Mouse (Mus musculus): Measurements from ENCODE around the gene Dlg2. TPM values are rescaled to one million over a fixed set of nuclear protein-coding genes. Genes with fewer than 3 reads are reported as not detected.

Dlg2 gene
- 4.1 and 5.8 TPM in 2 replicates for polyA plus RNA-seq (2012; ENCODE audit: insufficient read depth, low replicate concordance)

DNA sequence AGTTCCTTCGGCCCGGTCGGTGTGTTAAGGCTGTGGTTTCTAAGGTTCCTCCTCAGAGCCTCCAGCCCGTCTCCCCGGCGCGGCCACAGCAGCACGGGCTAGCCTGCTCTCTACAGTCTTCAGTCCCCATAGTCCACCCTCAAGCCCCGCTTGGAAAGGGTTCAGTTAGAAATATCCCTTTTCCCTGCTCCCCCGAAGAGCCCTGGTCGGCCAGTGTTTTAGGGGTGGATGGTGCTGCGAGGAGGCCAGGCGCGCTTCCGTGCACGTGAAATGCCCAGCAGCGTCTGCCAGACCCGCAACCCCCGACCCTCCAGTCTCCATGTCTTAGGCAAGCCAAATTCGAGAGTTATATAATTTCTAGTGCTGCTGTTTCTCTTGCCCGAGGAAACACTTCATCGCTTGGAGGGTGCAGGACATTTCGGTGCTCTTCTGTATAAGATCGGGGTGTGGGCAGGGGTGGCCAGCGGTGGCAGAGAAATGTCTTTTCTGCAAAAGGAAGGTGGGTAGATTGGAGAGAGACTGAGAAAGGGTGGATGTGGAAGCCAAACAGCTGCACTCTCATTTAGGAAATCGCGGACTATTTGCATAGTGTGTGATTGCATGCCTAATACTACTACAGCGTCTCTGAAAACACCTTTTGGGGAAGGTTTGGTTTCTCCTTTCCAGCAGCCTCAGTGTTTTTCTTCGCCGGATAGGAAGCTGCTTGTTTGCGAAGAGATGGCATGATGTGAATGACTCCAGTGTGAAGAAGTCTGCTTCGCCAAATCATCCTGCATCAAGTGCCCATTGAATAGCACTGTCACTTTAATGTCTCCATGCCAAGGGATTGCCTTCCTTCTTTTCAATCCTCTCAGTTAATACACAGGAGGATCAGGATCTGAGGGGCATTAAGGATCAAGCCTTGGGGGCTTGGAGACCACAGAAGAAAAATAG is at the start of gene Dlg2:
Gene Dlg2, plus strand, starts transcription at position 360 of the 933 bp plus-strand sequence.
- Histone ChIP-seq H3K9me3 (no peaks in the 10 kb centered on the region), H3K4me1 (peaks cover 28% of the 10 kb centered on the region), H3K36me3 (replicated peaks; ENCODE audit: low read length) (peaks cover 12% of the 10 kb centered on the region), H3K27me3 (replicated peaks) (no peaks in the 10 kb centered on the region), H3K4me3 (replicated peaks) (peak within 1 kb of the TSS; percentile 97)
- no peak for TF ChIP-seq FLI1 (IDR thresholded peaks at IDR 0.05; ENCODE audit: low read length)
- TF ChIP-seq GATA1 (IDR thresholded peaks at IDR 0.05; ENCODE audit: borderline replicate concordance, low read length), result no peak

DNA sequence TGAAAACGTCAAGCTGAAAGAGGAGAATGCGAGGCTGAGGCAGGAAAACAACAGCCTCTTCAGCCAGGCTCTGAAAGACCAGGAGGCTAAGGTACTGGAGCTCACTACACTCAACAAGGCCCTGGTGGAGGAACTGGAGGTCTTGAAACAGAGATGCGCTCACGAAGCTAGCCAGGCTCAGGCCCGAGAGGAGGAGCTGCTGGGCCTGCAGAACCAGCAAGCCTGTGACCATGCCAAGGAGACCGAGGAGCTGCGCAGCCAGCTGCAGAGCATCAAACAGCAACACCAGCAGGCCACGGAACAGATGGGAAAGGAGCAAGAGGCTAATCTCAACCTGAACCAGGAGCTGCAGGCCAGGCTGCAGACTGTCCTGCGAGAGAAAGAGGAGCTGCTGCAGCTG is 49.5 kb upstream of the Dlg2 start:
- H3K27me3 ChIP-seq (replicated peaks), result peaks cover 13% of the 10 kb centered on the region
- peak overlapping the region; percentile 85 for H3K4me3 ChIP-seq (replicated peaks)
- no peak for TF ChIP-seq FLI1 (IDR thresholded peaks at IDR 0.05; ENCODE audit: low read length)
- TF ChIP-seq GATA1 (IDR thresholded peaks at IDR 0.05; ENCODE audit: borderline replicate concordance, low read length), result no peak
- peaks cover 9% of the 10 kb centered on the region for H3K9me3 ChIP-seq
- peaks cover 13% of the 10 kb centered on the region for H3K4me1 ChIP-seq
- no peaks in the 10 kb centered on the region for H3K36me3 ChIP-seq (replicated peaks; ENCODE audit: low read length)

DNA sequence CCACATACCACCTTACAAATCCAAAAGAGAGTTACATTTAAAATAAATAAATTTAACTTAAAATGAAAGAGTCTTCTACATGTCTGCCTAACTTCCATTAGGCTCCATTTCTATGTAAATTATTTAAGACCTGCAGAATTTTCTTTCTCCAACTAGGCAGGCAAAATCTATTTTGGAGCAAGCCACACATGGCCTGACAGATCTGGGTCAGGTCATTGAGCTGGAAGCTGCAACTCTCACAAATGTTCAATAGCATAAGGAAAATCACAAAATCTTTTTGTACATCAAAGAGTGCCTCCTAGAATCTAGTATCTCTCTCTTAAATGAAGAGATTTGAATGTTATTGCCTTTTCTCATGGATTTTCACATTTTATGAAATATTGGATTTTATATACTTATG is 44.3 kb upstream of the Dlg2 start:
- Histone ChIP-seq H3K9me3 (peaks cover 1% of the 10 kb centered on the region; the same call in 1 of the 2 replicates), H3K36me3 (replicated peaks; ENCODE audit: low read length) (no peaks in the 10 kb centered on the region), H3K4me1 (peaks cover 1% of the 10 kb centered on the region), H3K4me3 (replicated peaks) (no peak overlapping the region), H3K27me3 (replicated peaks) (peaks cover 6% of the 10 kb centered on the region)
- no peak for TF ChIP-seq FLI1 (IDR thresholded peaks at IDR 0.05; ENCODE audit: low read length)
- no peak for TF ChIP-seq GATA1 (IDR thresholded peaks at IDR 0.05; ENCODE audit: borderline replicate concordance, low read length)

DNA sequence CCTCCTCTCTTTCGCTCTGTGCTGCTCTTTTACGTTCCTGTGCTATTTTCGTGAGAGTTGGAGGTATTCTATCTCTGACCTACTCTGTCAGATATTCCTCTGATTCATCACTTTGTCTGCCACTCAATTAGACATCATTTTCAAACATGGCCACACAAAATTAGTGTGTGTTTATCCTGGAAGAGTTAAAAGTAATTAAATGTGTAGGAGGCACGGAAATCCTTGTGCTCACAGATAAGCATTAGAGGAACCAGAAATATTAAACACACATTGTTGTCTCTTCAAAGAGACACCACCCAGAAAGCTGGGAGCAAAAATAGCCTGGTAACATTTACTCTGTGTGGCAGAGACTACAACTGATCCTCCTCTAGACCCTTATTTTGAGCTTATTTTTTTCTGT is 36.4 kb upstream of the Dlg2 start:
- Histone ChIP-seq H3K4me3 (replicated peaks) (no peak overlapping the region), H3K9me3 (0 out of 2 replicates have a peak, but pooled peaks cover 6% of the 10 kb centered on the region), H3K36me3 (replicated peaks; ENCODE audit: low read length) (peaks cover 6% of the 10 kb centered on the region), H3K27me3 (replicated peaks) (peaks cover 1% of the 10 kb centered on the region), H3K4me1 (peaks cover 7% of the 10 kb centered on the region; the same call in 1 of the 2 replicates)
- TF ChIP-seq FLI1 (IDR thresholded peaks at IDR 0.05; ENCODE audit: low read length) (no peak), GATA1 (IDR thresholded peaks at IDR 0.05; ENCODE audit: borderline replicate concordance, low read length) (no peak)

DNA sequence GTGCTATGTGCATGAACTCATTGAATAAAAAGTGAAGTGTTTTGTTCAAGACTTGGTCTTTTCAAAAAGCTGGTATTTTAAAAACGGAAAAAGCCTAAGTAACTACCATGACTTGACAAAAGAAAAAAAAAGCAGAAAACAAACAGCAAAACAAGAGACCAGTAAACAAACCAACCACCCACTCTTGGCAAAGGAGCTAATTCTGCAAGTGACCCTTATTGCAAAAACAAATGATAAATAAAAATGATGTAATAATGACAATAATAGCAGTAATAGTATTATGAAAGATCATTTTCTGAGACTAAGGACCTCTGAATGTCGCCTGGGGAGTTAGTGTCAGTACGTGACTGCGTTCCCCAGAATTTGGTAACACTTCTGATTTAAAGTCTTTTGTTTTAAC is 34.4 kb upstream of the Dlg2 start:
- Histone ChIP-seq H3K9me3 (0 out of 2 replicates have a peak, but pooled peaks cover 6% of the 10 kb centered on the region), H3K4me1 (peaks cover 10% of the 10 kb centered on the region; the same call in 1 of the 2 replicates), H3K36me3 (replicated peaks; ENCODE audit: low read length) (peaks cover 17% of the 10 kb centered on the region), H3K4me3 (replicated peaks) (peak overlapping the region; percentile 100), H3K27me3 (replicated peaks) (peaks cover under 1% of the 10 kb centered on the region)
- TF ChIP-seq GATA1 (IDR thresholded peaks at IDR 0.05; ENCODE audit: borderline replicate concordance, low read length) (no peak), FLI1 (IDR thresholded peaks at IDR 0.05; ENCODE audit: low read length) (no peak)

DNA sequence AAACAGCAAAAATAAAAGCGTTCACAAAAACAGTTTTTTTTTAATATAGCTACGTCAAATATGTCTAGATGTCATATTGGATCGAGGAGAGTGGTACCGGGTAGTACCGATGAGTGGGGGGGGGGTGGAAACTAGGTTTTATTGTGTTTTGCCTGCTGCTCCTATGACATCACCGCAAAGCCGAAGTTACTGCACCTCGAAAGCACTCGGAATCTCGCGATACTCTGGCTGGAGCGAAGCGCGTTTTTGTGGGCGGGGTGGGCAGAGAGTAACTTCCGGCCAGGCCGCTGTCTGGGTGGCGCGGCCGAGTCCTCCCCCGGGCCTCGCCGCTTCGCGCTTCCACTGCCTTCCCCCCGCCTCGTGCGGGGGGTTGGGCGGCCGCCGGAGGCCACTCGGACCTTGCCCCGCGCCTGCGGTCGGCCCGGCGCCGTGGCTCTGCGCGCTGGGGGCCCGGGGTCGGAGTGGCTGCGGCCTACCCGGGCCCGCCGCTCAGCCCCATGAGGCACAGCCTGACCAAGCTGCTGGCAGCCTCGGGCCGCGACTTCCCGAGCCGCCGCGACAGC is 33.9 kb upstream of the Dlg2 start, which contains the start of gene Crebzf:
Gene Crebzf, plus strand, starts transcription at position 212 of the 563 bp plus-strand sequence.
- Histone ChIP-seq H3K27me3 (replicated peaks) (no peaks in the 10 kb centered on the region), H3K9me3 (0 out of 2 replicates have a peak, but pooled peaks cover 6% of the 10 kb centered on the region), H3K4me3 (replicated peaks) (peak within 1 kb of the TSS; percentile 100), H3K36me3 (replicated peaks; ENCODE audit: low read length) (peaks cover 23% of the 10 kb centered on the region), H3K4me1 (peaks cover 10% of the 10 kb centered on the region; the same call in 1 of the 2 replicates)
- TF ChIP-seq GATA1 (IDR thresholded peaks at IDR 0.05; ENCODE audit: borderline replicate concordance, low read length) (no peak), FLI1 (IDR thresholded peaks at IDR 0.05; ENCODE audit: low read length) (no peak)

DNA sequence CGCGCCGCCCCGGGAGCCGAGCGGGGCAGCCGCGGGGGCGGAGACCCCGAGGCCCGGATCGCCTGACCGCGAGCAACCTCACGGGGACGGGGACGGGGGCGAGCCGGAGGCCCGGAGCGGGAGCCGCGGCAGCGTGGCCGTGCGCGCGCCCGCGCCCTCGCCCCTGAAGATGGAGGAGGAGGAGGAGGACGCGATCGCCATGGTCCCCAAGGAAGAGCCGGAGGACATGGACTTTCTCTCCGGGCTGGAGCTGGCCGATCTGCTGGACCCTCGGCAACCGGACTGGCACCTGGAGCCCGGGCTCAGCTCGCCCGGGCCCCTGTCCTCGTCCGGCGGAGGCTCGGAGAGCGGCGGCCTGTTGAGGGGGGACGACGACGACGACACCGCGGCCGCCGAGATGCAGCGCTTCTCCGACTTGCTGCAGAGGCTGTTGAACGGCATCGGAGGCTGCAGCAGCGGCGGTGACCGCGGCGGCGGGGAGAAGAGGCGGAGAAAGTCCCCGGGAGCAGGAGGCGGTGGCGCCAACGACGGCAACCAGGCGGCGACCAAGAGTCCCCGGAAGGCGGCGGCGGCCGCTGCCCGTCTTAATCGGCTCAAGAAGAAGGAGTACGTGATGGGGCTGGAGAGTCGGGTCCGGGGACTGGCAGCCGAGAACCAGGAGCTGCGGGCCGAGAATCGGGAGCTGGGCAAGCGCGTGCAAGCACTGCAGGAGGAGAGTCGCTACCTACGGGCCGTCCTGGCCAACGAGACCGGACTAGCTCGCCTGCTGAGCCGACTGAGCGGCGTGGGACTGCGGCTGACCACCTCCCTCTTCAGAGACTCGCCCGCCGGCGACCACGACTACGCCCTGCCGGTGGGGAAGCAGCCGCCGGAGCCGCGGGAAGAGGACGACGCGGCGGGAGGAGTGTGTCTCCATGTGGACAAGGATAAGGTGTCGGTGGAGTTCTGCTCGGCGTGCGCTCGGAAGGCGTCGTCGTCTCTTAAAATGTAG is 33.1 kb upstream of the Dlg2 start:
- TF ChIP-seq GATA1 (IDR thresholded peaks at IDR 0.05; ENCODE audit: borderline replicate concordance, low read length) (no peak), FLI1 (IDR thresholded peaks at IDR 0.05; ENCODE audit: low read length) (no peak)
- Histone ChIP-seq H3K9me3 (0 out of 2 replicates have a peak, but pooled peaks cover 6% of the 10 kb centered on the region), H3K4me1 (peaks cover 9% of the 10 kb centered on the region; the same call in 1 of the 2 replicates), H3K4me3 (replicated peaks) (peak overlapping the region; percentile 100), H3K36me3 (replicated peaks; ENCODE audit: low read length) (peaks cover 31% of the 10 kb centered on the region), H3K27me3 (replicated peaks) (no peaks in the 10 kb centered on the region)

DNA sequence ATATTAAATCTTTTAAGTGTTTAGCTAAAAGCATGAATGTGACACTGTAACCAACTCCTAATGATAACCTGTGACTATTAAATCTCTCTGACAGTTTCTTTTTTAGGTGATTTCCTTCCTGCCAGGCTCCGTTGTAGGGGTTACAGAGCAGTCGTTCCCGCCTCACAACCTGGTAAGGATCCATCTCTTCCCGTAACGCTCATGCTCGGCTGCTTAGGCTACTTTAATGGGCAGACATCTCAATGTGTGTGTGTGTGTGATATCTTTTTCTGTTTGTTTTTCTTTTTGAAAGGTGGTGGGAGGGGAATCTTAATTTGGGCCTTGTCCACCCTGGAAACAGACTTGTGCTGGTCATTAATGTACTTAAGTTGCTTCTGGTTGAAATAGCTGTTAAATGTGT is 32.3 kb upstream of the Dlg2 start:
- Histone ChIP-seq H3K4me3 (replicated peaks) (peak overlapping the region; percentile 100), H3K27me3 (replicated peaks) (no peaks in the 10 kb centered on the region), H3K4me1 (peaks cover 13% of the 10 kb centered on the region; the same call in 1 of the 2 replicates), H3K9me3 (0 out of 2 replicates have a peak, but pooled peaks cover 6% of the 10 kb centered on the region), H3K36me3 (replicated peaks; ENCODE audit: low read length) (peaks cover 39% of the 10 kb centered on the region)
- TF ChIP-seq FLI1 (IDR thresholded peaks at IDR 0.05; ENCODE audit: low read length), result no peak
- TF ChIP-seq GATA1 (IDR thresholded peaks at IDR 0.05; ENCODE audit: borderline replicate concordance, low read length), result no peak
